Mouse (Mus musculus): ENCODE measurements around the gene Ddx39b.

DNA sequence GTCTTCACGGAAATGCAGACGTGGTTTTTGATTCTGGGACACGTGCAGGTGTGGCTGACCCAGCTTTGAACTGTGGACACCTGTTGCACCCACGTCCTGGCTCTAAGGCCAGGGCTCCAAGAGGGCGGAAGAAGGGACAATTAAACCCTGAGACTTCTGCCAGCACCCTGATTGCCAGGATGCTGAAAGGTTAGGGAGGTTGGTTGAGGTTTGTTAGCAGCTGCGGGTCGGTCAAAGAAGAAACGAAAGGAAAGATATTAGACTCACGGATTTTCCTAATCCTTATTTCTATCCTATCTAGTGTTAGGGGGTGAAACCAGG, 45.3 kb upstream of the Ddx39b start:
- TF ChIP-seq CTCF (IDR thresholded peaks at IDR 0.05; ENCODE audit: extremely low read depth, insufficient read depth, insufficient read length, insufficient replicate concordance), result no peak
- TF ChIP-seq POLR2A (IDR thresholded peaks at IDR 0.05; ENCODE audit: low read depth, low read length), result no peak

Measured in spleen, adult 2 months (tissue).